Mouse (Mus musculus) midbrain, embryonic 14.5 days (tissue): ENCODE data around the gene Fgfrl1. TPM values are rescaled to one million over a fixed set of nuclear protein-coding genes. Genes with fewer than 3 reads are reported as not detected.

Experiments
- ATAC-seq: fragments of 200-750 bp; cut with Nextera tagmentation; 2 replicates; pipeline ENCODE4 v1.8.0; 2017; ENCODE audit warnings: moderate number of reproducible peaks, moderate library complexity; ENCODE audit not compliant: low FRiP score, low TSS enrichment
- DNase-seq: peaks from one replicate; pipeline ENCODE4 v3.0.0-alpha.2; 2015
- H3K27ac ChIP-seq: fragments of 300-500 bp; sonication (generic); replicated peaks from 2 replicates; pipeline ENCODE4 v1.5.1; 2014; ENCODE audit warnings: mild to moderate bottlenecking, low read depth, low read length, moderate library complexity
- H3K27me3 ChIP-seq: fragments of 300-500 bp; sonication (generic); 2 replicates; pipeline ENCODE4 v1.6.1; 2014; ENCODE audit warnings: low read length, control low read depth, mixed read lengths; ENCODE audit not compliant: control insufficient read depth, insufficient read depth
- H3K36me3 ChIP-seq: fragments of 300-500 bp; sonication (generic); 2 replicates; pipeline ENCODE4 v1.6.1; 2014; ENCODE audit warnings: low read length, control low read depth; ENCODE audit not compliant: control insufficient read depth, insufficient read depth
- H3K4me1 ChIP-seq: fragments of 300-500 bp; sonication (generic); 2 replicates; pipeline ENCODE4 v1.6.1; 2014; ENCODE audit warnings: mild to moderate bottlenecking, antibody characterized with exemption, low read length, control low read depth; ENCODE audit not compliant: control insufficient read depth, insufficient read depth
- H3K4me2 ChIP-seq: fragments of 300-500 bp; sonication (generic); 2 replicates; pipeline ENCODE4 v1.6.1; 2014; ENCODE audit warnings: mild to moderate bottlenecking, low read length, moderate library complexity
- H3K4me3 ChIP-seq: fragments of 300-500 bp; sonication (generic); replicated peaks from 2 replicates; pipeline ENCODE4 v1.5.1; 2014; ENCODE audit warnings: low read depth, low read length
- H3K9ac ChIP-seq: fragments of 300-500 bp; sonication (generic); replicated peaks from 2 replicates; pipeline ENCODE4 v1.6.1; 2014; ENCODE audit warnings: mild to moderate bottlenecking, low read length, moderate library complexity
- H3K9me3 ChIP-seq: fragments of 300-500 bp; sonication (generic); 2 replicates; pipeline ENCODE4 v1.6.1; 2016; ENCODE audit warnings: low read length, control low read depth, mixed read lengths; ENCODE audit not compliant: control insufficient read depth
- WGBS: fragments of 180-500 bp; shearing (Covaris S2); extraction: QIAGEN DNeasy Blood & Tissue Kit; methylation state at CpG from one replicate; pipeline ENCODE4 v1.1.7; 2014; 5-methylcytosine and 5-hydroxymethylcytosine counted together
- polyA plus RNA-seq: library from polyadenylated mRNA; unstranded; fragments of >200 nt; fragmentation: Nextera tagmentation; extraction: Ambion mirVana; gene quantifications from 2 replicates; pipeline ENCODE4 v1.2.1, GENCODE M21; 2014

Fgfrl1 gene
- polyA plus RNA-seq, 1 experiment from 2014 or later, result 5.2 TPM

- ATAC-seq, result peak; percentile 57
- Histone ChIP-seq H3K27me3 (no peaks in the 10 kb centered on the region), H3K36me3 (peaks cover 32% of the 10 kb centered on the region), H3K27ac (no peak within 1 kb of the TSS; the same call in 1 of the 2 replicates), H3K4me3 (peak within 1 kb of the TSS; percentile 92), H3K4me1 (peaks cover 20% of the 10 kb centered on the region), H3K9me3 (no peaks in the 10 kb centered on the region), H3K9ac (peak within 1 kb of the TSS; percentile 97), H3K4me2 (peak within 1 kb of the TSS; percentile 69)
- 10% methylated on average over 24 of the region's 24 CpGs for WGBS
- DNase-seq, result no peak
These were observed 32.2 kb upstream of the Fgfrl1 start, which contains the start of gene Idua for GRCm38 (mm10) chr5:108659698-108660631. TSS of gene Idua (plus strand) at chr5:108660331.

DNA sequence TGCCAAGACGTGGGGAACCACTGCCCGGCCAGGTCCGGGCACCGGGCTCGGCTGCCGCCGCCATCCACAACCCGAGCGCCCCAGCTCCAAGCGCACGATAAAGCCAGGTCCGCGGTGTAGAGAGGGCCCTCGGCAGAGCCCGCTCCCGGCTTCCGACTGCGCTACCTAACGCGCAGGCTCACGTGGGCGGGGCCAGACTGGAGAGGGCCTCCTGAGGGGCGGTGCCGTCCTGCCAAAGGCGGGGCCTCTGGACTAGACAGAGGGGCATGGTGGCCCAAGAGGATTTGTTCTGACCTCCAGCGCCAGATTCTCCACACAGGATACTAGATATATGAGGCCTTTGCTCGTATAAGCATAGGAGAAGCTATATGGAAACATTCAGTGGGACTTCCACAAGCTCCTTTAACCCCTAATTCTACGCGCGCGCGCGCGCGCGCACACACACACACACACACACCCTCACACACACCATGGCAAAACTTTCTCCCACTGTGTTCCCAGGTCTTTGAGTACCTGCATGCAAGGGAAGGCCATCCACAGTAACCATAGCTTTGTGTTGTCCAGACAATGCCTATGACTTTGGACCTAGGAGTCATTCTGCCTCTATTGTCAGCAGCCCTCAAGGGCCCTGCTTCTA lies 31.4 kb upstream of the Fgfrl1 start:
- Histone ChIP-seq H3K4me3 (peak overlapping the region; percentile 92), H3K27ac (no peak overlapping the region; the same call in 1 of the 2 replicates), H3K36me3 (peaks cover 24% of the 10 kb centered on the region), H3K4me1 (peaks cover 20% of the 10 kb centered on the region), H3K27me3 (no peaks in the 10 kb centered on the region), H3K4me2 (peak overlapping the region; percentile 69), H3K9me3 (no peaks in the 10 kb centered on the region), H3K9ac (peak overlapping the region; percentile 97)
- peak; percentile 95 for DNase-seq
- peak; percentile 98 for ATAC-seq
- WGBS, result 11% methylated on average over 36 of the region's 36 CpGs

DNA sequence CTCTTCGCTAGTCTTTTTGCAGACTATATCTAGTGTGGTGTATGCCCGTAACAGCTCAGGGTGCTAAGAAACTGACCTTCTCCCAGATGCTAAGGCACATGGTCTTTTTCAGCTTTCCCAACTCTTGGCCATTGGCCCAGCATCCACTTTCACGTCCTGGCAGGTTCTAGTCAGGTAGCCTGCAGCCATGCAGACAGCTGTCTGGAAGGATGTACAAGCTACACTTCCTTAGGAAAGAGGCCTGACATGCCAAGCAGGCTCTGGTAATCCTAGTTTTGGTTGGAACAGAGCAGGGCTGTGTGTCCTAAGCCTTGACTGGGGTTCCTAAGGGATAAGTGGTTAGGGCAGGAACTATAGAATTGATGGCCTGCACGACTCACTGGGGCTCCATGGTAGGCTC lies 29.4 kb upstream of the Fgfrl1 start:
- ATAC-seq (no peak), DNase-seq (no peak)
- H3K4me2 ChIP-seq, result no peak overlapping the region
- 91% methylated on average over 4 of the region's 4 CpGs for WGBS
- H3K4me1 ChIP-seq, result peaks cover 20% of the 10 kb centered on the region
- H3K9me3 ChIP-seq, result no peaks in the 10 kb centered on the region
- H3K4me3 ChIP-seq, result no peak overlapping the region
- H3K36me3 ChIP-seq, result peaks cover 5% of the 10 kb centered on the region; the same call in 1 of the 2 replicates
- no peak overlapping the region for H3K27ac ChIP-seq
- no peaks in the 10 kb centered on the region for H3K27me3 ChIP-seq
- no peak overlapping the region for H3K9ac ChIP-seq

DNA sequence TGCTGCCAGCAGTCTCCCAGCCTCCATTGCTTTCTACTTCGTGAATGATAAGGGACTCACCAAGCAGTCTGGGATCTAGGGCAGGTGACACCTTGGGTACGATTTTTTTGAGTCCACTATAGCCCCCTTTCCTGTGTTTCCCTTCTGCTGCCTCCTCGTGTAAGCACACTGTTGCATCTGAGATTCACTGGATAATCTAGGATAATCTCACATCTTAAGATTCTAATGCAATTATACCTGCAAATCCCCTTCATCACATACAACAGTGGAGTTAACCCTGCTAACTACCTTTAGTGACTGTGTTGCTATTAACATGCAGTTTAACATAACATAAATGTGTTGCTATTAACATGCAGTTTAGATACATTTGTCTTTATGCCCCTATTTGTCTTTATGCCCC lies 27.1 kb upstream of the Fgfrl1 start:
- Histone ChIP-seq H3K27me3 (no peaks in the 10 kb centered on the region), H3K4me3 (no peak overlapping the region), H3K36me3 (no peaks in the 10 kb centered on the region), H3K4me2 (no peak overlapping the region), H3K9me3 (no peaks in the 10 kb centered on the region), H3K9ac (no peak overlapping the region), H3K4me1 (peaks cover 19% of the 10 kb centered on the region), H3K27ac (no peak overlapping the region)
- DNase-seq, result no peak
- 36% methylated on average over 3 of the region's 3 CpGs for WGBS
- ATAC-seq, result no peak

GRCm38 (mm10) chr5:108667370-108667769 lies 24.8 kb upstream of the Fgfrl1 start:
- no peaks in the 10 kb centered on the region for H3K9me3 ChIP-seq
- peaks cover 8% of the 10 kb centered on the region; the same call in 1 of the 2 replicates for H3K36me3 ChIP-seq
- H3K27ac ChIP-seq, result no peak overlapping the region
- no peak overlapping the region for H3K4me3 ChIP-seq
- DNase-seq, result no peak
- no peaks in the 10 kb centered on the region for H3K27me3 ChIP-seq
- no peak overlapping the region for H3K4me2 ChIP-seq
- peaks cover 17% of the 10 kb centered on the region for H3K4me1 ChIP-seq
- no peak overlapping the region for H3K9ac ChIP-seq
- 83% methylated on average over 2 of the region's 2 CpGs for WGBS
- no peak for ATAC-seq

GRCm38 (mm10) chr5:108668387-108668932 lies 23.7 kb upstream of the Fgfrl1 start:
- H3K36me3 ChIP-seq, result peaks cover 10% of the 10 kb centered on the region; the same call in 1 of the 2 replicates
- peak overlapping the region; percentile 56 for H3K4me3 ChIP-seq
- peak overlapping the region; percentile 88 for H3K27ac ChIP-seq
- H3K9ac ChIP-seq, result peak overlapping the region; percentile 65
- H3K27me3 ChIP-seq, result no peaks in the 10 kb centered on the region
- DNase-seq, result no peak
- H3K4me2 ChIP-seq, result peak overlapping the region; percentile 85
- peaks cover 17% of the 10 kb centered on the region for H3K4me1 ChIP-seq
- 9% methylated on average over 3 of the region's 3 CpGs for WGBS
- no peaks in the 10 kb centered on the region for H3K9me3 ChIP-seq
- no peak for ATAC-seq

DNA sequence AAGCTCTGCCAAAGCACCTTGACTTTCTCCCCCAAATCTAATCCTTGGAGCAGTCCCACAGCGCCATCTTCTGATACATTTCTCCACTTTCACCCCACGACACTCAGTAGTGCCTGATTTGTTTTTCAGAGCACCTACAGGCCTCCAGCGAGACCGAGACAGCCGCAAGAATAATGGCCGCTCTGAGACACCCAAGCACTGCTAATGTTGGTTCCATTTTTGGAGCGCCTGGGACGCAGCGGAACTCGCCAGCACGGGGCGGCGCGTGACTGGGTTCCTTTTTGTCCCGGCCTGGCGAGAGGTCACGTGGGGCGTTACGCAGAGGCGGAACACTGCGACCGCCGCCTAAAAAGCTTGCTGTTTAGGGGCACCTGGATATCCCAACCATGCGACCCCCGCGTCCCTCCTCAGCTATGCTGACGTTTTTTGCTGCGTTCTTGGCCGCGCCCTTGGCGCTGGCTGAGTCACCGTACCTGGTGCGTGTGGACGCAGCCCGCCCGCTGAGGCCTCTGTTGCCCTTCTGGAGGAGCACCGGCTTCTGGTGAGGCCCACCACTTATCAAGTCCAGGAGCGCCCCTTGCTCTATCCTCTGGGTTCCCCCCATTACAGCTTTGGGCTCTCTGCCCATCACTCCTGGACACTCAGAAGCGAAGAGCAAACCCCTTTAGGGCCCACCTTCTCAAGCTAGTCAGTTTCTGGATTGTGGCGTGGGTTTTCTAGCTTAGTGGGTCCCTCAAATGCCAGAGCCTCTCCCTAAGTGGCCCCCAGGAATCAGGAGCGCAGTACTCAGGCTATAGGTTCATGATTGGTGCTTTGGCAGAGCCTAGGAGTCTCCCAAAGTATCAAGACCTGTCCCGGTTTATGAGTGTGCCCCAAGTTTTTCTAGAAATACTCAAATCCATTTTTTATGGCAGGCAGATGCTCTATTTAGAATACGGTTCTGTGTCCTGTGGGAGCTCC lies 22.9 kb upstream of the Fgfrl1 start, which contains the start of gene Dgkq:
Gene Dgkq, minus strand, starts transcription at position 696 of the 960 bp plus-strand sequence.
- Histone ChIP-seq H3K36me3 (peaks cover 10% of the 10 kb centered on the region; the same call in 1 of the 2 replicates), H3K4me1 (peaks cover 17% of the 10 kb centered on the region), H3K9me3 (no peaks in the 10 kb centered on the region), H3K9ac (peak within 1 kb of the TSS; percentile 65), H3K27ac (peak within 1 kb of the TSS; percentile 88), H3K27me3 (no peaks in the 10 kb centered on the region), H3K4me2 (peak within 1 kb of the TSS; percentile 85), H3K4me3 (peak within 1 kb of the TSS; percentile 56)
- 7% methylated on average over 43 of the region's 43 CpGs for WGBS
- DNase-seq, result peak; percentile 90
- ATAC-seq, result peak; percentile 82
